18 mouse cellular contexts compared by ENCODE assay signal in the genomic region with DNA sequence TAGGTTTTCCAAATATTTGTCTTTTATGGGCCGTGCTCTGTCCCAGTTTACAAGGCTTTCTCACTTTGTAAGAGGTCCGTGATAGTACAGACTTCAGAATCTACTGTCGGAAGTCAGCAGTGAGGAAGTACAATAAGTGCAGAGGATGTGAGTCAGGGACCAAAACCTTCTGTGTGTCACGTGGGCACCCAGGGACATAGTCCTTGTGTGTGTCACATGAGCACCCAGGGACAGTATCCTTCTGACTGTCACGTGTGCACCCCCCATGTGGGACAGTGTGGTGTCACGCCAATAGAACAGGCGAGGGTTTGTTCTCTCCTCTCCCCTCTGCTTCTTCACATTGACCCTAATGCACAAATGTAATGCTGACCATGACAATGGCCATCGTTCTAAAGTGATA.
A peak's percentile ranks its signal among the peaks of the same experiment; 100 is the strongest.
DNase-seq lines count a peak whose midpoint lies in the region; ATAC-seq and TF ChIP-seq lines count a peak whose summit lies in the region.
"Had no signal": no experiment of that assay in that cellular context is flagged by ENCODE, and none has a peak within 500 bp of the region (broad histone marks: within the 10 kb centered on the region; RNA-seq: fewer than 3 reads in every experiment).

No protein-coding gene starts in this region.

- H3K9ac ChIP-seq in limb, embryonic 15.5 days = no peak overlapping the region
- H3K9ac ChIP-seq: forebrain, embryonic 12.5 days; heart, embryonic 12.5 days; hindbrain, embryonic 12.5 days; intestine, embryonic 15.5 days; lung, embryonic 14.5 days; midbrain, embryonic 12.5 days had no signal

- no peaks in the 10 kb centered on the region for H3K27me3 ChIP-seq in heart, embryonic 10.5 days (ENCODE audit: insufficient read depth, poor library complexity, severe bottlenecking)
- peaks cover 20% of the 10 kb centered on the region for H3K27me3 ChIP-seq in limb, embryonic 15.5 days
- H3K27me3 ChIP-seq in limb, embryonic 10.5 days (ENCODE audit: low read depth, poor library complexity, severe bottlenecking) = peaks cover 48% of the 10 kb centered on the region; the same call in 1 of the 2 replicates
- H3K27me3 ChIP-seq in testis, adult 2 months (ENCODE audit: control insufficient read depth, insufficient read depth, low read length) = no peaks in the 10 kb centered on the region
- H3K27me3 ChIP-seq: forebrain, embryonic 12.5 days; heart, embryonic 12.5 days; hindbrain, embryonic 12.5 days; intestine, embryonic 15.5 days; midbrain, embryonic 12.5 days had no signal

- H3K27ac ChIP-seq in heart, embryonic 10.5 days = no peak overlapping the region
- H3K27ac ChIP-seq in limb, embryonic 15.5 days = no peak overlapping the region
- H3K27ac ChIP-seq in limb, embryonic 10.5 days = no peak overlapping the region
- peak overlapping the region; percentile 17; the same call in 1 of the 2 replicates for H3K27ac ChIP-seq in testis, adult 2 months (ENCODE audit: control insufficient read depth, insufficient read depth, low read depth, low read length)
- H3K27ac ChIP-seq: forebrain, embryonic 12.5 days; hindbrain, embryonic 12.5 days; intestine, embryonic 15.5 days; kidney, postnatal 0 days; midbrain, embryonic 12.5 days had no signal

- no peaks in the 10 kb centered on the region for H3K36me3 ChIP-seq in heart, embryonic 10.5 days
- H3K36me3 ChIP-seq in limb, embryonic 15.5 days = no peaks in the 10 kb centered on the region
- H3K36me3 ChIP-seq in limb, embryonic 10.5 days = no peaks in the 10 kb centered on the region
- no peaks in the 10 kb centered on the region for H3K36me3 ChIP-seq in testis, adult 2 months (ENCODE audit: control insufficient read depth, insufficient read depth, low read length)
- H3K36me3 ChIP-seq: forebrain, embryonic 12.5 days; heart, embryonic 12.5 days; hindbrain, embryonic 12.5 days; intestine, embryonic 15.5 days; midbrain, embryonic 12.5 days had no signal

- ATAC-seq in limb, embryonic 15.5 days (ENCODE audit: insufficient number of reproducible peaks, low FRiP score, low TSS enrichment, low read depth) = 0 out of 2 replicates have a peak, but pooled peaks have one; percentile 40
- no peak for ATAC-seq in cerebellum, adult (ENCODE audit: insufficient number of reproducible peaks, low FRiP score, low TSS enrichment)
- ATAC-seq: intestine, embryonic 15.5 days had no signal

- no peaks in the 10 kb centered on the region for H3K4me1 ChIP-seq in heart, embryonic 10.5 days
- H3K4me1 ChIP-seq in limb, embryonic 15.5 days = no peaks in the 10 kb centered on the region
- no peaks in the 10 kb centered on the region for H3K4me1 ChIP-seq in limb, embryonic 10.5 days
- H3K4me1 ChIP-seq in testis, adult 2 months (ENCODE audit: control insufficient read depth, insufficient read depth, low read length) = no peaks in the 10 kb centered on the region
- H3K4me1 ChIP-seq: heart, embryonic 12.5 days; hindbrain, embryonic 12.5 days; intestine, embryonic 15.5 days had no signal

- DNase-seq in heart, adult 11 months = peak; percentile 97
- no peak for DNase-seq in heart, embryonic 10.5 days (ENCODE audit: low spot score)
- DNase-seq in limb, embryonic 10.5 days (ENCODE audit: low spot score) = no peak
- no peak for DNase-seq in testis, postnatal 14 days (ENCODE audit: low spot score)
- peak; percentile 24 for DNase-seq in skeletal muscle tissue, adult 2 months (ENCODE audit: low read depth, low spot score)
- DNase-seq: adrenal gland, adult 2 months; cerebellum, adult 9-11 months; left cerebral cortex, postnatal 4 days; lung, embryonic 14.5 days had no signal

- no peaks in the 10 kb centered on the region for H3K9me3 ChIP-seq in heart, embryonic 10.5 days
- H3K9me3 ChIP-seq in limb, embryonic 15.5 days = no peaks in the 10 kb centered on the region
- H3K9me3 ChIP-seq in limb, embryonic 10.5 days (replicated peaks) = no peaks in the 10 kb centered on the region
- H3K9me3 ChIP-seq: forebrain, embryonic 12.5 days; heart, embryonic 12.5 days; hindbrain, embryonic 12.5 days; intestine, embryonic 15.5 days; midbrain, embryonic 12.5 days had no signal

- H3K4me3 ChIP-seq in heart, embryonic 10.5 days = no peak overlapping the region
- H3K4me3 ChIP-seq in limb, embryonic 15.5 days = no peak overlapping the region
- H3K4me3 ChIP-seq in limb, embryonic 10.5 days = no peak overlapping the region
- no peak overlapping the region for H3K4me3 ChIP-seq in testis, adult 2 months (ENCODE audit: control insufficient read depth, low read depth, low read length)
- H3K4me3 ChIP-seq: forebrain, embryonic 12.5 days; heart, embryonic 12.5 days; hindbrain, embryonic 12.5 days; intestine, embryonic 15.5 days; midbrain, embryonic 12.5 days had no signal

- no peak for TF ChIP-seq CTCF in testis, adult 2 months (IDR thresholded peaks at IDR 0.05; ENCODE audit: control insufficient read depth, insufficient read depth, insufficient replicate concordance, low read depth, low read length)

- TF ChIP-seq POLR2A in testis, adult 2 months (IDR thresholded peaks at IDR 0.05; ENCODE audit: control insufficient read depth, low read depth, low read length) = no peak

- 79% methylated on average over 8 of the region's 8 CpGs for WGBS in heart, embryonic 10.5 days
- WGBS in limb, embryonic 15.5 days = 67% methylated on average over 8 of the region's 8 CpGs
- 83% methylated on average over 8 of the region's 8 CpGs for WGBS in limb, embryonic 10.5 days

- H3K4me2 ChIP-seq in limb, embryonic 15.5 days = no peak overlapping the region
- H3K4me2 ChIP-seq: forebrain, embryonic 12.5 days; heart, embryonic 12.5 days; hindbrain, embryonic 12.5 days; intestine, embryonic 15.5 days; lung, embryonic 14.5 days; midbrain, embryonic 12.5 days had no signal

Comparison
In these comparisons a context has a peak if more than half of its experiments do, and no peak if none do; other contexts are left out.
1. DNase-seq: peak in heart, adult 11 months (single experiment) and skeletal muscle tissue, adult 2 months (single experiment); none in heart, embryonic 10.5 days (single experiment), limb, embryonic 10.5 days (single experiment) and testis, postnatal 14 days (single experiment).